Comparison of ENCODE assay signal across 26 mouse cellular contexts in the genomic region with DNA sequence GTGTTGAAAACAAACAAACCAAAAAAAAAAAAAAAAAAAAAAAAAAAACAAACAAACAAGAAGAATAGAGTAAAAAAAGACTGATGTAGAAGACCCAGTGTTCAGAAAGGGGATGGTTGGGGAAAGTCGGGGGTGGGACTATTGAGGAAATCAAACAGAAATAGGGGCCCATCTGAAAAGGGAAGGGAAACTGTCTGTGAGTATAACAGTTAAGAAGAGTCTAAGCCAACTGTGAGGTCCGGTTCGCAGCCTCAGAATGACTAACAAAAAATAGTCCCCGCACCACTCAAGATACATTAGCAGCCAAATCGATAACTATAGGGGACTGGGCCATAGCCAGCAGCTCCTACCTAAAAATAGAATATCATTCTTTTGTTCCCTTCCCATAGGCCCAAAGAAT. TPM values are rescaled to one million over a fixed set of nuclear protein-coding genes. Genes with fewer than 3 reads are reported as not detected.
"Had no signal": no experiment of that assay in that cellular context is flagged by ENCODE, and none has a peak within 500 bp of the region (broad histone marks: within the 10 kb centered on the region; RNA-seq: fewer than 3 reads in every experiment).

No protein-coding gene starts in this region.

- H3K27ac ChIP-seq: heart, adult 2 months; heart, embryonic 13.5 days; heart, embryonic 15.5 days; hindbrain, embryonic 13.5 days; hindbrain, embryonic 15.5 days; intestine, embryonic 15.5 days; limb, embryonic 13.5 days; limb, embryonic 15.5 days; liver, embryonic 12.5 days had no signal

- H3K4me2 ChIP-seq: heart, embryonic 11.5 days; heart, embryonic 13.5 days; heart, embryonic 15.5 days; hindbrain, embryonic 13.5 days; hindbrain, embryonic 15.5 days; intestine, embryonic 15.5 days; limb, embryonic 13.5 days; limb, embryonic 15.5 days had no signal

- H3K4me1 ChIP-seq: hindbrain, embryonic 13.5 days; hindbrain, embryonic 15.5 days; intestine, embryonic 15.5 days; limb, embryonic 13.5 days; limb, embryonic 15.5 days had no signal

- H3K9me3 ChIP-seq: heart, embryonic 13.5 days; heart, embryonic 15.5 days; hindbrain, embryonic 13.5 days; hindbrain, embryonic 15.5 days; intestine, embryonic 15.5 days; limb, embryonic 13.5 days; limb, embryonic 15.5 days; liver, embryonic 12.5 days had no signal

- H3K36me3 ChIP-seq: heart, embryonic 13.5 days; heart, embryonic 15.5 days; hindbrain, embryonic 13.5 days; hindbrain, embryonic 15.5 days; intestine, embryonic 15.5 days; limb, embryonic 13.5 days; limb, embryonic 15.5 days; liver, embryonic 12.5 days had no signal

- H3K27me3 ChIP-seq: heart, embryonic 13.5 days; heart, embryonic 15.5 days; hindbrain, embryonic 13.5 days; hindbrain, embryonic 15.5 days; intestine, embryonic 15.5 days; limb, embryonic 13.5 days; limb, embryonic 15.5 days had no signal

- DNase-seq: gastrocnemius, postnatal 25 days; heart, adult 11 months; heart, adult 2 months; heart, postnatal 14 days; heart, postnatal 36 days; kidney, adult 18-20 months; kidney, adult 8-10 months; kidney, postnatal 10 days; kidney, postnatal 36 days; layer of hippocampus, adult 9-11 months; layer of hippocampus, postnatal 36 days; left cerebral cortex, postnatal 4 days had no signal

- H3K4me3 ChIP-seq: heart, adult 2 months; heart, embryonic 13.5 days; heart, embryonic 15.5 days; hindbrain, embryonic 13.5 days; hindbrain, embryonic 15.5 days; intestine, embryonic 15.5 days; limb, embryonic 13.5 days; limb, embryonic 15.5 days; liver, embryonic 12.5 days had no signal

- H3K9ac ChIP-seq: heart, embryonic 13.5 days; heart, embryonic 15.5 days; hindbrain, embryonic 13.5 days; hindbrain, embryonic 15.5 days; intestine, embryonic 15.5 days; limb, embryonic 13.5 days; limb, embryonic 15.5 days; liver, embryonic 12.5 days had no signal

- ATAC-seq: intestine, embryonic 15.5 days; intestine, postnatal 0 days had no signal

RNA-seq across cellular contexts. Expression of a gene that starts 17.3 kb away (rescaled TPM):
- total RNA-seq: gastrocnemius, adult 18-20 months; gastrocnemius, adult 8-10 months; gastrocnemius, postnatal 25 days; gastrocnemius, postnatal 4 days; heart, adult 2 months; heart, postnatal 14 days; heart, postnatal 36 days; liver, adult 2 months had no signal
- polyA plus RNA-seq: heart, adult 2 months had no signal
